Mouse (Mus musculus): ENCODE results near the gene Cemip2.
"Not testable (repeated sequence)": the region's sequence is repeated elsewhere in the genome, so short reads cannot be mapped to it uniquely, and the experiment has no call there.

Cemip2 gene

DNA sequence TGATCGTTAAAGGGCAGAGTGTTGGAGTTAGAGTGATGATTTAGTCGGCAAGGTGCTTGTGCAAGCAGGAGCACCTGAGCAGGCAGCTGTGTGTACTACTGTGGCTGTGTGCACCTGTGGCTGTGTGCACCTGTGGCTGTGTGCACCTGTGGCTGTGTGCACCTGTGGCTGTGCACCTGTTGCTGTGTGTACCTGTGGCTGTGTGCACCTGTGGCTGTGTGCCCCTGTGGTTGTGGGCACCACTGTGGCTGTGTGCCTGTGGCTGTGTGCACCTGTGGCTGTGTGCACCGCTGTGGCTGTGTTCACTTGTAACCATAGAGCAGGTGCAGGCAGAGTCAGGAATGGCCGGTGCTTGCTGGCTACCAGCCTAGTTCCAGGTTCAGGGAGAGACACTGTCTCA is 38.1 kb downstream of the Cemip2 start:
- no peak for DNase-seq

DNA sequence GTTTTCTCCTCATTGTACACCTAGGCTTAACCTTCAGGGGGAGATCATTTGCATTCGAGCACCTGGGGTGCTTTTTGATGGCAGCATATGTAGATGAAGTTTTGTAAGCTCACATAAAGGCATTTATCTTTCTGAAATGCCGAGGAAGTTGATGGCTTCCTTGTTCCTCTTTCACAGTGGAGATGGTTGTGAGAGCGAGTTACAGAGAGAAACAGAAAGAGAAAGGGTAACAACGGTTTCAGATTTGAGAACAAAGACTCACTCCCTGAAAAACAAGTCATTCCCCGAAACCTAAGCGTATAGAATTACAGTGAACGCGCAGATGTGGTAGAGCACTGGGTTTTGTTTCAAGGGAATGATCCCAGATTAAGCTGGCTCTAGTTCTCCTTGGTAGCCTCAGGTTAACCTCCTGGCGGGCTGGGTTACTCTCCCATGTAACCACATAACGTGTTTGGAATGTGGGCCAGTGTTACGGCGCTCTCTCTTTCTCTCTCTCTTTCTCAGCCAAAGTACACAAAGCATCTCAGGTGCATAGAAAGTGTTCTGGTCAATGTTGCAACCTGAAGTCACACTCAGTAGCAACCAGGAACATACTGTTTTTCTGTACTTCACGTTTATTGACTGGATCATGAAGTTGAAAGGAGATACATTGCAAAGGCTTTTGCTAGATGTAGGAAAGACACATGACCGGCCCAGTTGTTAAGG is 40.0 kb downstream of the Cemip2 start:
- no peak for DNase-seq

DNA sequence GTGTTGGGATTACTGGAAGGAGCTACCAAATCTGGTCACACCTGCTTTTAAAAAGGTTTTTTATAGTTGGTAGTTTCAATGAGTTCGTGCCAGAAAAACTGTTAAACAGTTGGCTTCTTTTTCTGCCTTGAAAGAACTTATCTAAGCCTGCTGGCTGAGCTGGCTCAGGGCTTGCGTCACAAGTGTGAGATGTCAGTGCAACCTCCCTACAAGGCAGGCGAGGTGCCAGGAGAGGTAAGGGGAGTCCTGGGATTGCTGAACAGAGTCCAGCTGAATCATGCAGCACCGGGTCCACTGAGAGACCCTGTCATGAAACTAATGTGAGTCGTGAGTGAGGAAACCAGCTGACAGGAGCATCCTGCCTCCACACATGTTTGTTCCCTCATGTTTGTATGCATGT is 41.4 kb downstream of the Cemip2 start:
- DNase-seq, result no peak

DNA sequence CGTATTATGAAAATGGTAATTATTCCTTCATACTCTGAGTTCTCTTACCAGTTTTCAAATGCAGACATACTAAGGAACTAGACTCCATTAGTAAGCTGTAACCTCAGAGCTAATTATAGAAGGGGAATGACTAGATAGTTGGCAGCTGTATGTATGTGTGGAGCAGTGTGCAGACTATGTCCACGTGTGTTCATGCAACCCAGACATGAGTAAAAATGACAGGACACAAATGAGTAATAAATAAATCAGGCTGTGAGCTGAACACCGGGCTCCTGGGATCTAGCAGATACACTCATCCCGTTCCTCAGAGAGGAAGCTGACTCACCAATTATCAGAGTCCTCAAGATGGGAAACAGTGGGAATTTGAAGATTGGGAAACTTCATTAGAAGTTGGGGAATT is 42.0 kb downstream of the Cemip2 start:
- DNase-seq, result no peak

DNA sequence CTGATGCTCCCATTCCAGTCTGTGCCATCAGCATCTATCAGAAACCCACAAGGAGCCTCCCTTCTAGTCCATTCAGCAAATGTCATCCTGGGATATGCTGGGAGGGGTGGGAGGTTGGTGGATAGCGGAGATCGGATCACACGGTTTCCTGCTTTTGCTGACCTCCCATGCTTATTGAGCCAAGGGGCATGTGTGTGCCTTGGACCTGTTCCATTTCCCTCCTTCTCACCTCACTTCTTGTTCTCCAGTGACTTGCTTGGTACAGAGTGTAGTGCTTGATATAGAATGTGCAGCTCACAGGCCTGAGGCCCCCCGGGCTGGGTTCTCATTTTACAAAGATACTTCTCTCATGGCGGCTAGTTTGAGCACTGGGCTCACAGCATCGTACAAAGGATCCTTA is 43.7 kb downstream of the Cemip2 start:
- DNase-seq, result no peak

DNA sequence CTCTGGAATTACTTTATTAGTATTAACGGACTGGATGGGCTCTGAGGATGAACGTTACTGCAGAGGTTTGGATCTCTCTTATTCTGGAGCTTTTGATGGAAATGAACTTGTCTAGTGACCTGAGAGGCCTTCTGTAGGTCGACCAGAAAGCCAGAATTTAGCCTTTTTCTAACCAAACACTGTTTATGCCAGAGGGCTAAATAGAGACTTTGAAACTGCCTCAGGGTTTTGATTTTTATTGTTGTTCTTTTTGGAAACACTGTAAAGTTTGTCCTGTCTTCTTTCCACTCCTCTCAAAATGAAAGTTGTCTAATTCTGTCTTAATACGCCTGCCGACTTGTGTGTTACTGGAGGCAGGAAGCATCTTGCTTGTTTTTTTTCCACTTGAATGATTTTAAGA is 46.0 kb downstream of the Cemip2 start:
- DNase-seq, result no peak

DNA sequence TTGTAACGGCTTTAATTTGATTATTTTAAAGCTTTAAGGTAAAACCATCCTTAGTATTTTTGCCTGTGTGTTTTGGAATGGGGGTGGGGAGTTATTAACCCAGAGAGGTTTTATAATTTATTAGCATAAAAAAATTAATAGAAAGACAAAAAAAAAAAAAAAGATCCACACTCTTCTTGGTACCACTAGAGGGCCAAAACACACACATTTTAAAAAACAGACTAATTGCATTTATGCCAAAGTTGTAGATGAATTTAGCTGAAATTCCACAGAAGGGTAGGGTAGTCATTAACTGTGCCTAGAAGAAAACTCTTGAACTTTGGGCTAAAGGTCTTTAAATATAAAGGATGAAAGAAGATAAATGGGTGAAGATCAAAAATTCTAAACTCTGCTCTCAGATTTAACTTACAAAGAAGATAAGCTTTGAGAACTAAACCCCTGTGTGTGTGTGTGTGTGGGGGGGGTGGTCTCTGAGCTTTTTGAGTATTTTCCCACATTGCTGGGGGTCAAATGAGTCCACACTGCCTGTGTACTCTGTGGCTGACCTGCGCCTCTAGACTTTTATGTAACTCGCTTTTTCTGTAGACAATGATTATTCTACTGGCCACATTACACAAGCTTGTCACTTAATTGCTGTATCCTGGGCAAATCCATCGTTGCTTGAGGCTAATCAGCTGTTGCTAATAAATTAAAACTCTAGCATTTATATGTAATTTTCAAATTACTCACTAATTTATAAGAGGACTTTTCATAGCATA is 47.2 kb downstream of the Cemip2 start:
- DNase-seq, result no peak

DNA sequence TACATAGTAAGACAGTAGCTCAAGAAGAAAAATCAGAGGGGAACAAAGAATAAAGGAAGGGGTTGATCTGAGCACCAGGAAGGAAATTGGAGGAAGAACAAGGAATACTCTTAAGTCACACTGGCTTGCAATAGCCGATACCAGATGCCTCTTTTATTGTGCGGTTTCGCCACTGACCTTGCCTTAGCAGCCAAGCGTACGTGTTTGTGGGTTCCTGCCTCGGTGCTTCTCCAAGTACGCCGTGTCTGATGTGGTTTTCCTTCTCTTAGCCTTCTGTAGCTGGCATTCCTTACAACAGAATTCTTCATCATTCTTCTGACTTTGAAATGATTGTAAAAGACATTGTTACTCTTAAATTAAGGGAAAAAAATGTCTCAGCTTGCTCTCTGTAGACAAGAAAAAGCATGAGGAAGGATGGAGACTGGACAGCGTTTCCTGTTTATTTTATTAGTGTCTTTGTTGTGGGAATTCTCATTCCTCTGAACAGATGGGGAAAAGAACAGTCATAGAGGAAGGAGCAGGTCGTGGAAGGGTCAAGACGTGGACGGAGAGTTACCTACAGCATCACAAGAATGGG is 55.4 kb downstream of the Cemip2 start:
- no peak for DNase-seq

DNA sequence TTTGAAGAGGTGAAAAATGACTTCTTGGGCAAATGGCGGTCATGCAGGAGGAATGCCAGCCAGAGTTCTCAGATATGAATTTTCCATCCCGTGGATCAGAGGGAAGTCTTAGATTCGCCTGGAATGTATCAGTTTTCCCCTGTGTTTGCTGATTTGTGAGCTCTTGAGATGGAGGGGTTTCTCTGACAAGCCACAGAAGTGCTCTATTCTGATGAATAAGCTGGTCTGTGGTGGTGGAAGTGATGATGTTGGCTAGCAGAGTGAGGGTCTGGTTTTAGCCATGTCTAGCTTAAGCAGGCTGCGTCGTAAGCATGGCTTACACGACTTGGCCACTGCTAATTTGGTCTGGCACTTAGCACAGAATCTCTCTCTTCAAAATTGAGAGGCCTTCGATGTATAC is 56.8 kb downstream of the Cemip2 start:
- no peak for DNase-seq

DNA sequence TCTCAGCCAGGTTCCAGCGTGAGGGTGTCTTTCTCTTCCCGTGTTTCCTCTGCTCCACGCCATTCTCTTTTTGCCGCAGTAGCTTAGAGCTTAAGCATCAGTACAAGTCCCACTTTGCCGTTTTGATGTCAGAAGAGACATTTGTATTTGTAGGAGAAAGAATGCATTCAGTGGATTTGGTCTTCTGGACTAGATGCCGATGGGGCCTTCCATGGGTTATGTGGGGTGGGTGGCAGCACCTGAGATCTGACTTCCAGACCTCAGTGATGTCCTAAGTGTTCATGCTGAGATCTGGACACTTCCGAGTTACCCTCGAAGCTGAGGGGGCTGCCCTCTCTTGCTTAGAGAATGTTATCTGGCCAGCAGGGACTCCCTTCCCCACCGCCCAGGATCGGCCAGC is 72.6 kb downstream of the Cemip2 start:
- no peak for DNase-seq

DNA sequence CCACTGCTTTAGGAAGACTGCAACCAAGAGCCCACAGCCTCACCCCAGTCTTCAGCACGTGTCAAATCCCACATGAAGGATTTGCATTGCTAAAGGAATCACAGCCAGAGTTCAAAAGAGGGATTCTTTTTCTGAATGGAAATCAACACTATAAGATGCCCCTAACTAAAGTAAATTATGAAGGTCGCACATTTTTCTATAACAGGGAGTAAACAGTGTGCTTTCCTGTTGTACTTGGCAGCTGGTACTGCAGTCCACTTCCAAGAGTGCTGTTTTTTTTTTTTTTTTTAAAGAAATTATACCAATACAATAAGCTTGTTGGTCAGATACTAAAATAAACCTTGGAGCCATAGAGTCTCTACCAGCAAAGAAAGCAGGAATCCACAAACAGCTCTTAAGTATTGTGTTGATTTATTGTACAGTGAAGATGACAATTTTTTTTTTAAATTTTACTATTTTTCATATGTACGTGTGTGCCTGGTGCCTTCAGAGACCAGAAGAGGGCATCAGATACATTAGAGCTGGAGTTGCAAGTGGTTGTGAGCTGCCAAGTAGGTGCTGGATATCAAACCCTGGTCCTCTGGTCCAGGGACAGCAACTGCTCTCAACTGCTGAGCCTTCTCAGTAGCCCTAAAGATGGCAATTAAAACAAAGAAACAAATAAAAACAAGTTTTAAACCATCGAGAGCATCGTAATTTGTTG is 76.5 kb downstream of the Cemip2 start:
- no peak for DNase-seq

DNA sequence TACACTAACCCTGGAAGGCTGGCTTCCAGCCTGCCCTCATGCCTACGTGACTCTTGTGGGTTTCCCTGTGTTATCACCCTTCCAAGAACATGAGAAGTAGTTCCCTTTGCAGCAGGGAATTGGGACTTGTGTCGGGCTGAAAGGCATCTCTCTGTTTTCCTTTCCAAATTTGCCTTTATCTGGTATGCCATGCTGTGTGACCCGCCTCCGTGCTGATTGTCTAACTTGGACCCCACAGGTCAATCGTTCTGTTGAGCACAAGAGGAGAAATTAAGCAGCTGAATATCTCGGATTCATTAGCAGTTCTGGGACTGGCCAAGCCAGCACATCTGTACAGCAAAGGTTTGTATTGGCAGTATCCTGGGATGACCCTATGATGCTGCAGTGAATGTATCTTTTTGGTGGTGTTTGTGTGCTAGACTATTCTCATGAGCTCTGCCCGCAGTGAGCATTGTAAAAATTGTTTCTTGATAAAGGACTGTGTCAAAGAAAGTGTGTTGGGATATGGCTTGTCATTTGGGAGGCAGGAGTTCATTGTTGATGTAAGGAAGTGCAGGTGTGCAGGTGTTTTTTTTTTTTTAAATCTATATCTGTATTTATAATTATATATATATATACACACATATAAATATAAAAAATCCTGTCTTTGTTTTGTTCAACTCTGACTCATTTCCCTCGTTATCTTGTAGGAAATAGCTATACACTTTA is 77.4 kb downstream of the Cemip2 start:
- DNase-seq, result no peak

DNA sequence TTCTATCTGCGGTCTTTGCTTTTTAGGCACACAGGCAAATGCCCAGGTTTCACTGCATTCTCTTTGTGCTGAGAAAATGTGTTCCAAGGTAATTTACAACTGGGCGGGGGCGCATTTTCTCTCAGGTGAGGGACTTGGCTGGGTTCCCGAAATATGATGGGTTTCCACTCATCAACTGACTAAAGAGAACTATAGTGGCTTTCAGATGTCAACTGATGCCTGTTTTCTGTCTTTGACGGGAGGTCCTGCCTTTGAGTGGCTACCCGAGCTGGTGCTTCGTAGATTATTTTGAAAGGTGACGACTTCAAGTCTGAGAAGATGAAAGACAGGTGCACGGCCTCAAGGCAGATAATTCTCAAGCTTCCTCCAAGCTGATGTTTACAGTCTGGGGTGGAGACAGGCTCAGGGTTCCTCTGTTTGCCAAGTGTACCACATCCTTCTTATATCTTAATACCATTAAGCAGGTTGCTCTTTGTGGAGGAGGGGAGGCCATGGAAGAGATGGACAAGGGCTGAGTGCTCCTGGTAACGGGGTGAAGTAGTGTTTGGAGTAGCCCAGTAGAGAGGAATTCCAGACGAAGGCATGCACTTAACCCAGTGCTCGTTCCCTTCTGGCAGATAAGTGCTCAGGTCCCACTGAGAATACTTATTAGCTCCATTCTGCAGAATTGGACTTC is 80.8 kb downstream of the Cemip2 start:
- no peak for DNase-seq

DNA sequence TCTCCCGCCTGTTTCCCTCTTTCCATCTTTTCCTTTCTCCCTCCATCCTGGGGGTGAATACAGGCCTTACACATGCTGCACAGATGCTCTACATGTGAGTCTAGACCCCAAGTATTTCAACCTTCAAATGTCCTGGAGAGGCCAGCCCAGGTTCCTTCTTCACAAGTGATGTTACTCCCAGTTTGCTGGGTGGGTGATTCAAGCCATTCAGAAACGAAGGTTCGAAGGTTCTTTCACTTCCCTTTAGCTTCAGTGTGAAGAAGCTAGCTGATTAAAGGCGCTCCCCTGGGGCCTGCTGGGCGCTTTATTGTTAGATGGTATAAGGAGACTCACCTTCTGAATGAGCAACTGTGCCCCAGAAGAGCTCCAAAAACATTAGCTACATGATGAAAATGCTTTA is 82.0 kb downstream of the Cemip2 start:
- DNase-seq, result no peak

DNA sequence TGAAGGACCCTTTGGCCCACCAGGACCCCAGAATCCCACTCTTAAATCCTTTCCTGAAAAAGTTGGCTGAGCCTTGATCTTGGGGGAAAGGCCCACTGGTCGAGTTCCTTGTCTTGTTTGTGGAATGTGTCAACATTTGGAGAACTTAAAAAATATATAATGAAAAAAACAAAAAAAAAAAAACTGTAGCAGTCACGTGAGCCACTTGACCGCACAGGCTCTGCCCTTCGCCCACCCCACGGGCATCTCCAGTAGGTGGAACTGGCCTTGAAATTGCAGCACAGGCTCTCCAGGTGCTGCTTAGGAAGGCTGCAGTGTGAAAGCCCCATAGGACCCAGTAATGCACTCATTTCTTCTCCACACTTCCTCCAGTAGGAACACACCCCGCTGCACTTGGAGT is 82.8 kb downstream of the Cemip2 start:
- no peak for DNase-seq

DNA sequence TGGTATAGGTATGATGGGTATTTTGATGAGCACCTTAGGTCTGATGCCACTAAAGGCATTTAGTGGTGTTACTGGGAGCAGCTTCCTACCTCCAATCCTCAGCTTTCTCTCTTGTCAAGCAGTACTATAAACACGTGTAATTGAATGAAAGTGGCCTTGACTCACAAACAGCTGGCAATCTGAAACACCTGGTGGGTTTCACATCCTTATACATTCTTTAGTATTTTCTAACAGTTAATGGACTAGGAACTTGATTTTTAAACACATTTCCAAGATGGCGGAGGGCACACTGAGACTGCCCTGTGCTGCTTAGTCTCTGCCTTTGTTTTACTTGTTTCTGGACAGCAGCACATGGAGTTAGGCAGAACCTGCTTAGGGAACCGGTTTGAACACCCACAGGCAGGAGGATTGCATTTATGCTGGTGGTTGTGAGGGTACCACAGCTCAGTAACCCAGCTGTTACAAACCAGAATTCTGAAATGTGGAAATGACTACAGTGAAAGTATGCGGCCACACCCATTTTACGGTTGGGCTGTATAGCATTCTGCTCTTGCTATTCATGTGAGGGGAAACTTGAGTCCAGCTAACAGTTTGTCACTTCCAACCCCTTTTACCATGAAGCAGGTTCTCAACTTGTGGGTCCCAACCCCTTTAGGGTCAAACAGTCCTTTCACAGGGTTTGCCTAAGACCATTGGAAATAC is 84.3 kb downstream of the Cemip2 start:
- no peak for DNase-seq

DNA sequence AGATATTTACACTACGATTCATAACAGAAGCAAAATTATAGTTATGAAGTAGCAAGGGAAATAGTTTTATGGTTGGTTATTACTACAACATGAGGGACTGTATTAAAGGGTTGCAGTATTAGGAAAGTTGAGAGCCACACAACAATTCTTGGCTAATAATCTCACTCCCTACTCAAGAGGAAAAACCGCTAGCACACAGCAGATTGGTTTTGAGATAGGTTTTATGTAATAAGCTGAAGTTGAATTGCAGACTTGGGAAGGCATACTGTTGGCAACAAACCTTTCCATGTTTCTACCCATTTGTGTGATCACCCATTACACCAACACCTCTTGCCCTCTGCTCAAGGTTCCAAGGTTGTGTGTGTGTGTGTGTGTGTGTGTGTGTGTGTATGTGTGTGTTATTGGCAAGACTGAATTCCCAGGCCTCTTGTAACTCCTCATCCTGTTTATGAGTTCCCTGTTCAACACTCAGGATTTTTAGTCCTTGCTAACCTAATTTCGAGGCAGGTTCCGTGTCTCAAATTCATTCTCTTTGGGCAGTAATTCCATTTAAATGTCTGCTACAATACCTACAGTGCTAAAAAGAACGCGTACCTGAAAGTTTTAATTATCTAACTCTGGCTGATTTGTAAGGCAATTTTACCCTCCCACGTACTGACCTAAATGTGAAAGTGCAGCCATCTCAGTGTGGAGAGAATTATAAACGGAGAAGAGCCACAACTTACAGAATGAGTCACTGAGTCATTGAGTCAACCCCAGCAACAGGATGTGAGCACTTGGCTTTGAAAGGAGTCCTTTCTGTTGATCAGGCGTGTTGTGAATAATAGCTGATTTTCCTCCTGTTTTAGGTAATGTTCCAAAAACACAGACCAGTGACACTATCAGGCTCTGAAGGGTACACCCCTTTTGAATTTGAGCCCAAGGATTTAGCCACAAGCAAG is 85.1 kb downstream of the Cemip2 start:
- no peak for DNase-seq

DNA sequence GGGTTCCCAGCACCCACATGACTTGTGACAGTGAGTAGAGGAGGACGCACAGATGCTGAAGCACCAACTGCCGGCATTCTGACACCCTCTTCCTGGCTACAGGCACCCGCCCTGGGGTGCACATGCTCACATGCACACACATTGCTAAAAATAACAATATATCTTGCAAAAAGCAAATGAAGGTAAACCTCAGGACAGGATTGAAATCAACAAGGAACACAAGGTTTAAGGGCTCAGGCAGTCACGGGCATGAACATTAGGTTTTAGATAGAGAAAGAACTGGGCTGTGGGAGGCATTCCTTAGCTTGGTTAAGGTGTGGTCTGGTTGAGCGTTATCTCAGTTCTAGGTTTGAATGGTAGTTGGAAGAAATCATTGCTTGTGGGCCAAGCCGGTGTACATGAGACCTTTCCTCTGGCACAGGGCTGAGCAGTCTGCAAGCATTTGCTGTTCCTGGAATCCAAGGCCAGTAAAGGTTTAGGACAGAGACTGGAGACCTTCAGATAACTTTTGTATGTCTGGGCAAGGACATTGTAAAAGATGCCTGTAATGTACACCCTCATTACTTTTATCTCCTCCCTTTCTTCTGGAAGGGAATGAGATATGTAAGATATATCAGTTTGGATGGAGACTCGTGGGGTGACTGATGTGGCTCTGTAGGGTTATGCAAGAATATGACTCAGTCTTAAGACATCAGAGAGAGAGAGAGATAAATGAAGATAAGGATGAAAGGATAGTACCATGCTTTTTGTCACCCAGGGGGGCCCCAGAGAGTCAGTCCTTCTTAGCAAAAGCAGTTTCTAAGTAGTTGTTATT is 87.3 kb downstream of the Cemip2 start:
- no peak for DNase-seq

DNA sequence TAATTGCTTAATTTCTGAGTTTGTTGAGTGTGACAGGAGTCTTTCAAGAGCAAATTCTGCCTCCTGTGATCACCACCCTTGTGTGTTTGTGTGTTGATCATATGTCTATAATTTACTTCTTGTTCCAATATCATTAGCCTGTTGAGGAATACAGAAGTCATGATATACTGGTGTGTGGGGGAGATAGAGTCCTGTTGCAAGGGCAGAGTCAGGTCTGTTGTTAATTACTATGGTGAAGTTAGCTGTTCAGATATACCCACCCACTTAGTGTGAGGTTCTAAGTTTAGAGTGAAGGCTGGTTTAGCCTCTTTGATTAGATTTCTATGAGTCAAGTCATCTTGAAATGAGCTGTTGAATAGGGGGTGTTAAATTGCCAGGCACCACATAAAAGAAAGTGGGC is 88.0 kb downstream of the Cemip2 start:
- no peak for DNase-seq

DNA sequence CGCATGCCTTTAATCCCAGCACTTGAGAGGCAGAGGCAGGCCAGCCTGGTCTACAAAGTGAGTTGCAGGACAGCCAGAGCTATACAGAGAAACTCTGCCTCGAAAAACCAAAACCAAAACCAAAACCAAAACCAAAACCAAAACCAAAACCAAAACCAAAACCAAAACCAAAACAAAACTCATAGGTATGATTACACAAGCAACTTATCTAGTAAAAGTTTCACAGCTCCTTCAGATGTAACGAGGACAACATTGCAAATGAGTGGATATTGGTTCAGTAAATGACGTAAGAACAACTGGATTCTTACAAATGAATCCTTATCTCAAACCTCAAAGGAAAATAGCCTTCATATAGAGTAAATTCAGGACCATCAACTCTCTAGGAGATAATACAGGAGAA is 88.6 kb downstream of the Cemip2 start:
- not testable (repeated sequence) for DNase-seq

All from embryo, embryonic 11 days (tissue).